ENCODE assay signal across 7 mouse cellular contexts in genomic region chr10:111164304-111165218, GRCm38 (mm10). TPM values are rescaled to one million over a fixed set of nuclear protein-coding genes. Genes with fewer than 3 reads are reported as not detected.
A peak's percentile ranks its signal among the peaks of the same experiment; 100 is the strongest.
DNase-seq lines count a peak whose midpoint lies in the region; ATAC-seq lines count a peak whose summit lies in the region.

Gene Osbpl8, plus strand, starts transcription at chr10:111164752.

- no peaks in the 10 kb centered on the region for H3K27me3 ChIP-seq in limb, embryonic 10.5 days (ENCODE audit: low read depth, poor library complexity, severe bottlenecking)
- H3K27me3 ChIP-seq in midbrain, embryonic 13.5 days, result no peaks in the 10 kb centered on the region

- peak within 1 kb of the TSS; percentile 96 for H3K9ac ChIP-seq in midbrain, embryonic 13.5 days (replicated peaks)

- peak within 1 kb of the TSS; percentile 90 for H3K27ac ChIP-seq in limb, embryonic 10.5 days
- peak within 1 kb of the TSS; percentile 94 for H3K27ac ChIP-seq in midbrain, embryonic 13.5 days

- no peaks in the 10 kb centered on the region for H3K9me3 ChIP-seq in limb, embryonic 10.5 days (replicated peaks)
- no peaks in the 10 kb centered on the region for H3K9me3 ChIP-seq in midbrain, embryonic 13.5 days

- peaks cover 12% of the 10 kb centered on the region for H3K4me1 ChIP-seq in limb, embryonic 10.5 days
- peaks cover 17% of the 10 kb centered on the region for H3K4me1 ChIP-seq in midbrain, embryonic 13.5 days (replicated peaks)

- ATAC-seq in granulocyte monocyte progenitor cell, adult 5-6 weeks (replicated peaks; ENCODE audit: poor library complexity, severe bottlenecking), result peak; percentile 69
- peak; percentile 95 for ATAC-seq in midbrain, embryonic 13.5 days

- peak within 1 kb of the TSS; percentile 71 for H3K4me3 ChIP-seq in limb, embryonic 10.5 days
- peak within 1 kb of the TSS; percentile 95 for H3K4me3 ChIP-seq in midbrain, embryonic 13.5 days (replicated peaks)

- WGBS in limb, embryonic 10.5 days, result under 1% methylated on average over 83 of the region's 84 CpGs
- WGBS in midbrain, embryonic 13.5 days, result under 1% methylated on average over 61 of the region's 84 CpGs

- H3K4me2 ChIP-seq in midbrain, embryonic 13.5 days (replicated peaks), result peak within 1 kb of the TSS; percentile 65

- H3K36me3 ChIP-seq in limb, embryonic 10.5 days, result no peaks in the 10 kb centered on the region
- no peaks in the 10 kb centered on the region for H3K36me3 ChIP-seq in midbrain, embryonic 13.5 days

- DNase-seq in adrenal gland, adult 8-10 months, result peak; percentile 98
- peak; percentile 100 for DNase-seq in embryo, embryonic 9.5 days (ENCODE audit: extremely low spot score)
- DNase-seq in kidney, adult 11 months, result peak; percentile 98
- DNase-seq in limb, embryonic 10.5 days (ENCODE audit: low spot score), result peak; percentile 100
- peak; percentile 100 for DNase-seq in spleen, adult 12 weeks (ENCODE audit: low spot score)

RNA-seq across cellular contexts. Expression of gene Osbpl8, which starts in this region (rescaled TPM):
- 10 to 100 TPM; 25.7 to 38.0 (median 33.1) TPM for total RNA-seq in adrenal gland, adult 8-10 months (2022)
- total RNA-seq in granulocyte monocyte progenitor cell, adult 5-6 weeks (2014; fragmentation: Nextera tagmentation), result 60.6 and 67.4 TPM in 2 replicates
- 90.3 and 112 TPM in 2 replicates for total RNA-seq in granulocyte monocyte progenitor cell, adult 5-6 weeks (2017)
- 6.9 and 8.9 TPM in 2 replicates for polyA plus RNA-seq in limb, embryonic 10.5 days (2016; fragmentation: Nextera tagmentation; extraction: Ambion mirVana)
- 18.5 and 18.9 TPM in 2 replicates for polyA plus RNA-seq in midbrain, embryonic 13.5 days (2015; fragmentation: Nextera tagmentation; extraction: Ambion mirVana)

Comparison
In these comparisons a context has a peak if more than half of its experiments do, and no peak if none do; other contexts are left out.
1. Peak in every context shown above with its lines: DNase-seq, ATAC-seq, H3K4me3 ChIP-seq and H3K27ac ChIP-seq.